Mouse (Mus musculus): ENCODE data around the gene Prpf18.

The Prpf18 gene

DNA sequence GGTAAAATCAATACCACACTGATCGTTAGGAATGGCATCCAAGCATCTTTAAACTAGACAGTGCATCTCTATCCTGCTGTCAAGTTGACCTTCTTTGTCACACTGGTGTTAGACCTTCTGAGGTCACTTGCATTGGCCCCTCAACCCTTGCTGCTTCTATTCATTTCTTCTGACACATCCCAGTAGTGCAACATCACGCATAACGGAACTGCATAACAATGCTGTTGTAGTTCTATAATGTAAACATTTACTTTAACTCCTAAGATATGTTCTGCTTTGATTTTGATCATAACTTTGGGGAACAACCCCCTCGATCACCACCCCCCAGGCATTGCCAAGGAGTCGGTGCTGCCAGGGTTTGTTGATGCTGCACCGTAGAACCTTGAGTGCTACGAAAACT, 75.9 kb downstream of the Prpf18 start:
- no peak for DNase-seq (ENCODE audit: low read depth, low spot score)

DNA sequence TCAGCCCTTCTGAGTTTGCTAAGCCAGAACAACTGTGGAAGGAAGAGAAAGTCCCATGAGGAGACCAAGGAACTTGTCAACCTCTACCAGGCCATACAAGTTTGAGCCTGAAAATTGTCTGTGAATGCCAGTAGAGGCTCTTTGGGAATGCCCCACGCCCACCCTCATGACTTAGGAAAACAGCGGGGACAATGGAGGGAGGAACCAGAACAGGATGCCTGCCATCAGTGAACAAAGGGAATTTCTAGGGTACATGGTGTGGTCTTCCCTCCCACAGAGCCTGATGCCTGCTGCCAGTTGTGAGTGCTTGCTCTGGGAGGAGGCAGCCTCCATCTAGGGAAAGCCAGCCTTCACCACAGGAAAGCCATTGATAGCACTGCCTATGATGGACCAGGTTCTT, 76.8 kb downstream of the Prpf18 start:
- no peak for DNase-seq (ENCODE audit: low read depth, low spot score)

DNA sequence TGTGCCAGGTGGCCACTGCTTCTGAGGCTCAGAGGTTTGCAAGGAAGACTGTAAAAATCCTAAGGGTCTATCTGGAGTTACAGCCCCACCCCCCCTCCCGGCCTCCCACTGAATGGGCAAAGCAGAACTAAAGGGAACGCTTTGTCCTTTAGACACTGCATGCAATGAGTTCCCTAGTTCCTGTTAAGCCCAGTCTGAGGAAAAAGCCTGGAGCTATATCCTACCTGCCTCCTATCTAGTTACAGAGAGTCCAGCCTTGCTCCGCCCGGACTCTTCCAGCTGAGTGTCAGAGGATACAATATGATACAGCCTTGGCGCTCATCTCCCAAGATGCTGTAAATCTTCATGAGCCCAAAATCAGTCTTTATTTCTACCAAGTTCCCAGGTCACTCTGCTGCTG, 77.7 kb downstream of the Prpf18 start:
- no peak for DNase-seq (ENCODE audit: low read depth, low spot score)

DNA sequence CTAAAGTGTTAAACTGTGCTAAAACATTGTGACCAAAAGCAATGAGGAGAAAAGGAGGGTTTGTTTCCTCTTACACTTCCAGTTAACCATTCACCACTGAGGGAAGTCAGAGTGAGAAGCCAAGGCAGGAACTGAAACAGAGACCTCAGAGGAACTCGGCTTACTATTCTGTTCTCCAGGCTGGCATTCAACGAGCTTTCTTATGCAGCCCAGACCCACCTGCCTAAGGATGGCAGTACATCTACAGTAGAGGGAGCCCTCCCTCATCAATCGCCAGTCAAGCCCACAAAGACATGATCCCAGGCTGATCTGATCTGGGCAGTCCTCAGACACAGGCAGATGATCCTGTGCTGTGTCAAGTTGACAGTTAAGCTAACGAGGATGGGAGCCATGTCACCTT, 78.5 kb downstream of the Prpf18 start:
- DNase-seq (ENCODE audit: low read depth, low spot score) = peak; percentile 64

DNA sequence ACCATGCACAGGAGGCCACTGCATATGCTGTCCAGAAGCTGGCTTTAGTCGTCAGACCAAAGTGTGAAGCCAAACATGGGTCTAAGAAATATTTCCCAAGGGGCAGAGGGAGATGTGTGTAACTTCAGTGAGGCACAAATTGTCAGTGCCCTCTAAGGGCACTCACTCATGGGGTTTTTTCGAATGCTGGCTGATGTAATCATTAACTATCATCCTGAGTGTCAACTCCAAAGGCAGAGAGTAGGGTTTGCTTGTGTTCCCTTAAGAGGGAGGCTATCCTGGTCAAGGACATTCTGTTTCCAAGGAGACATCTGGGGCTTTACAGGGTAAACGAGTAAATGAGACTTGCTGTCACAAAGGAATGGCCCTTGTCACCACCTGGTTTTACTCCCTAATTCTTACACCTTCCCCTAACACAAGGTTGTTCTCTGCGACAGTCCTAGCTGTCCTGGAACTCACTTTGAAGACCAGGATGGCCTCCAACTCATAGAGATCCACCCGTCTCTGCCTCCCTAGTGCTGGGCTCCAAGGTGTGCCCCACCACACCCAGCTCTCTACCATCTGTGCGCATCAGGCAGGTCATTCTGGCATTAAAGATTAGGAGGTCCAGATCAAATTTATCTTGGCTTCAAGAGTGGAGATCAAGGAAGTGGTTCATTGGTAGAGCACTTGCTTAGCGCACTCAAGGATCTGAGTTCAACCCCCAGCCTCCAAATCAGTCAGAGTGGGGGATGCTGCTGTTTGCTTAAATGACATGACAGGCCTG, 79.2 kb downstream of the Prpf18 start:
- DNase-seq (ENCODE audit: low read depth, low spot score) = no peak
